Mouse (Mus musculus) forebrain, embryonic 11.5 days (tissue): ENCODE measurements around the gene Kif26b. TPM values are rescaled to one million over a fixed set of nuclear protein-coding genes. Genes with fewer than 3 reads are reported as not detected.

Source experiments
- ATAC-seq: fragments of 200-750 bp; cut with Nextera tagmentation; replicated peaks from 2 replicates; pipeline ENCODE4 v1.8.0; 2017; ENCODE audit warnings: moderate TSS enrichment; ENCODE audit not compliant: low FRiP score
- DNase-seq: peaks from one replicate; pipeline ENCODE4 v3.0.0-alpha.2; 2017; ENCODE audit warnings: low spot score
- H3K27ac ChIP-seq: fragments of 300-500 bp; sonication (generic); 2 replicates; pipeline ENCODE4 v1.5.1; 2014; ENCODE audit warnings: low read depth, low read length
- H3K27me3 ChIP-seq: fragments of 300-500 bp; sonication (generic); 2 replicates; pipeline ENCODE4 v1.6.1; 2014; ENCODE audit warnings: mild to moderate bottlenecking, low read length, mixed read lengths; ENCODE audit not compliant: control insufficient read depth, insufficient read depth
- H3K36me3 ChIP-seq: fragments of 300-500 bp; sonication (generic); 2 replicates; pipeline ENCODE4 v1.6.1; 2014; ENCODE audit warnings: mild to moderate bottlenecking, low read length, moderate library complexity, mixed read lengths; ENCODE audit not compliant: control insufficient read depth, insufficient read depth
- H3K4me1 ChIP-seq: fragments of 300-500 bp; sonication (generic); replicated peaks from 2 replicates; pipeline ENCODE4 v1.6.1; 2014; ENCODE audit warnings: low read length, mixed read lengths; ENCODE audit not compliant: control insufficient read depth, insufficient read depth
- H3K4me2 ChIP-seq: fragments of 300-500 bp; sonication (generic); 2 replicates; pipeline ENCODE4 v1.6.1; 2014; ENCODE audit warnings: low read depth, mild to moderate bottlenecking, low read length, moderate library complexity, mixed read lengths; ENCODE audit not compliant: severe bottlenecking
- H3K4me3 ChIP-seq: fragments of 300-500 bp; sonication (generic); 2 replicates; pipeline ENCODE4 v1.5.1; 2014; ENCODE audit warnings: low read depth, low read length
- H3K9ac ChIP-seq: fragments of 300-500 bp; sonication (generic); 2 replicates; pipeline ENCODE4 v1.6.1; 2014; ENCODE audit warnings: low read length
- H3K9me3 ChIP-seq: fragments of 300-500 bp; sonication (generic); 2 replicates; pipeline ENCODE4 v1.6.1; 2016; ENCODE audit warnings: low read length, mixed read lengths; ENCODE audit not compliant: control insufficient read depth
- WGBS: fragments of 180-500 bp; shearing (Covaris S2); extraction: QIAGEN DNeasy Blood & Tissue Kit; methylation state at CpG from one replicate; pipeline ENCODE4 v1.1.7; 2014; 5-methylcytosine and 5-hydroxymethylcytosine counted together
- polyA plus RNA-seq: library from polyadenylated mRNA; unstranded; fragments of >200 nt; fragmentation: Nextera tagmentation; extraction: Ambion mirVana; gene quantifications from 2 replicates; pipeline ENCODE4 v1.2.1, GENCODE M21; 2014

The Kif26b gene
- polyA plus RNA-seq, 1 experiment from 2014 or later = 8.1 TPM

DNA sequence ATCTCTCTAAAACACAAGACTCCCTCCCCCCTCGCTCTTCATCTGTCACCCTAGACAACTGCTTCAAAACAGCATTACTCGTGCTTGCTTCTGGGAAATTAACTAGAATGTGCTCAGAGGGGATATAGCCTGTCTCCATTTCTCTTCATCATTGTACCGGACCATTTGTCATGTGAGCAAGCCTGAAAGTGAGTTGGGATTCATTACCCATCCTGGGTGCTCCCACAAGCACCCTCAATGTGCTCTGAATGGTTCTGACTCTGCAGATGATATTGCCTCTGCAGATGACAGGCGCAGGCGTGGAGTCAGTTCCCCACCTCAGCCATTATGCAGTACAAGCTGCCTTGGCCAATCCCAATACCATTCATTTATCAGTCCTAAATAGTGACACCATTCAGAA, 357.7 kb downstream of the Kif26b start:
- DNase-seq (no peak), ATAC-seq (no peak)
- Histone ChIP-seq H3K4me2 (no peak overlapping the region), H3K4me1 (no peaks in the 10 kb centered on the region), H3K27me3 (no peaks in the 10 kb centered on the region), H3K27ac (no peak overlapping the region), H3K9ac (no peak overlapping the region), H3K4me3 (no peak overlapping the region), H3K36me3 (no peaks in the 10 kb centered on the region), H3K9me3 (no peaks in the 10 kb centered on the region)
- 85% methylated on average over 5 of the region's 5 CpGs for WGBS

DNA sequence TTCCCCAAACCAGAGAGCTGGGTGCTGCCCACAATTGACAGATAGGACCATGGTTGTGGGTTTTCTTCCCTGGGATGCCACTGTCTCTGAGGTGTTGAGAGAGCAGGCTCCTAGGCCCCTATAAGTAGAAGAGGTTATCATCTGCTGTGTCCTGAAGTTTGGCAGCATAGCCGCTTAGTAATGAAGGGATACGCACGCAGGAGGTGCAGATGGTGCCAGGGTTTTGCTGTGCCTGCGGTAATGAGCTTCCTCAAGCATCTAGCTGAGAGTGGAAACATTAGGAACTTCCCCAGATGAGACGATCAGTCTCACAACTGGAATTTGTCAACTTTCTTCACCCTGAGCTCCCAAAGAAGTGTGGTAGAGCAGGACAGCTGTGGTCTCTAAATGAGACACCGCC, 363.5 kb downstream of the Kif26b start:
- no peak overlapping the region for H3K4me3 ChIP-seq
- H3K9me3 ChIP-seq = no peaks in the 10 kb centered on the region
- no peak for ATAC-seq
- H3K36me3 ChIP-seq = no peaks in the 10 kb centered on the region
- H3K4me2 ChIP-seq = no peak overlapping the region
- WGBS = 90% methylated on average over 6 of the region's 6 CpGs
- no peak for DNase-seq
- H3K9ac ChIP-seq = no peak overlapping the region
- no peak overlapping the region for H3K27ac ChIP-seq
- H3K27me3 ChIP-seq = no peaks in the 10 kb centered on the region
- no peaks in the 10 kb centered on the region for H3K4me1 ChIP-seq

DNA sequence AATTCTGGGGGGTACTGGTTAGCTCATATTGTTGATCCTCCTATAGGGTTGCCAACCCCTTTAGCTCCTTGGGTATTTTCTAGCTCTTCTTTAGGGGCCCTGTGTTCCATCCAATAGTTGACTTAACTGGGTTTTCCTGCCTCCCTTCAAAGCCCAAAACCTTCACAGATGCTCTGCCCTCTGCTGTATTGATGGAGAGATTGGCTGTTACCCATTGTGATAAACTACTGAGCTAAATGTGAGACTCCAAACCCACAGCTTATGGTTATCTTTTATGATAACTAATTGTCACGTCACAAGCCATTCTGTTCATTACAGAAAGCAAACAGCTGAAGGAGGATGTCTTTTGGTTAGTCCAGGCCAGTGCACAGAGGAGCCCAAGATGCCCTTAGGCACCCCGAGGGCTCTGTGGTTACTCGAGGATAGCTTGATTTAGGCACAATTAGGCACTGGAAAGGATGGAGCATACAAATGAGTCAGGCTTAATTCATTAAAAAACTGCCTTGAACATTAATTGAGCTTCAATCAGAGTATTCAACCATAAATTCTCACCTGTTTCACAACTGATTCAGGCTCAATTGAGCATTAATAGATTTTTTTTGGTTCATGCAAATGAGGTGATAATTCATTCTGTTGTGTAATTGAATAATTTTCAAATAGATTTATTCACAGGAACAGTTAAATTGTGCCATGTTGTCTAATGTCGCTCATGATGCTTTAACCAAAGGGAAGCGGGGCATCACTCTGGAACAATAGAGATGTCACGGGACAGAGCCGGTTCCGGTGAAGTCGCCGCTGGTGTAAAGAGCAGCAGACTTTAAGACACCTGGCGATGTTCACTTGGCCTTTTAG, 364.5 kb downstream of the Kif26b start:
- DNase-seq (peak; percentile 64), ATAC-seq (peak; percentile 94)
- Histone ChIP-seq H3K9ac (no peak overlapping the region), H3K4me3 (no peak overlapping the region), H3K27ac (no peak overlapping the region), H3K4me1 (no peaks in the 10 kb centered on the region), H3K27me3 (no peaks in the 10 kb centered on the region), H3K9me3 (no peaks in the 10 kb centered on the region; the same call in 1 of the 2 replicates), H3K4me2 (no peak overlapping the region), H3K36me3 (no peaks in the 10 kb centered on the region)
- WGBS = 48% methylated on average over 11 of the region's 11 CpGs

DNA sequence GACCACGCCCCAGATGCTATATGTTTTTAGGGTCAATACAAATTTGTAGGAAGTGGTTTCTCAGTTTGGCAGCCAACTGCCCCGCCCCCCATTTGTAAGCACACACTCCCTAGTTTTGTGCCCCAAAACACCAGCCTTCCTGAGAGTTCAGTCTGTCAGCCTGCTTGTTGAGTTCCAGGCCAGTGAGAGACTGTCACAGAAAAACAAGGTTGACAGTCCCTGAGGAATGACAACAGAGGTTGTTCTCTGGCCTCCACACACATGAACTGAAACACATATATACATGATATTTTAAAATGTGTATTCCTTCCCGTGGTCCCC, 365.1 kb downstream of the Kif26b start:
- H3K4me1 ChIP-seq = no peaks in the 10 kb centered on the region
- no peaks in the 10 kb centered on the region; the same call in 1 of the 2 replicates for H3K9me3 ChIP-seq
- H3K9ac ChIP-seq = no peak overlapping the region
- no peak for ATAC-seq
- no peaks in the 10 kb centered on the region for H3K36me3 ChIP-seq
- H3K27me3 ChIP-seq = no peaks in the 10 kb centered on the region
- H3K27ac ChIP-seq = no peak overlapping the region
- no peak overlapping the region for H3K4me3 ChIP-seq
- WGBS = 79% methylated on average over 3 of the region's 3 CpGs
- no peak for DNase-seq
- no peak overlapping the region for H3K4me2 ChIP-seq

DNA sequence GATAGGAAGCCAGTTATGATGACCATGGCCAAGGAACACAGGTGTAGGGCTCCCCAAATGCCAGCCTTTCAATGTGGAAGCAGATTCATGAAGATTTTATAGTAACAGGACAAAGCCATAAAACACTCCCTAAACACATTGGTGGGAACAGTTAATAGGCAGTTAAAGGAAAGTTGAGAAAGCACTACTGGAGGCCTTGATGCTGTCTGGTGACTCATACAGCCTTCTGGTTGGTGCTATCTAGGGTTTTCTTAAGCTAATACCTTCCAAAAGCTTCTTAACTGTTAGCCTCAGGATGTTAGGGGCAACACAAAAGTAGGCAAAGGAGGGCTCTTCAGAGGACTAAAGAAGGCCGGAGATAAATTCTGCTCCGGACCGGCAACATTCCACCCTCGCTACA, 366.7 kb downstream of the Kif26b start:
- ATAC-seq (no peak), DNase-seq (no peak)
- Histone ChIP-seq H3K27ac (no peak overlapping the region), H3K4me3 (no peak overlapping the region), H3K36me3 (no peaks in the 10 kb centered on the region), H3K4me1 (no peaks in the 10 kb centered on the region), H3K9me3 (no peaks in the 10 kb centered on the region; the same call in 1 of the 2 replicates), H3K27me3 (no peaks in the 10 kb centered on the region), H3K9ac (no peak overlapping the region), H3K4me2 (no peak overlapping the region)
- 98% methylated on average over 4 of the region's 4 CpGs for WGBS

DNA sequence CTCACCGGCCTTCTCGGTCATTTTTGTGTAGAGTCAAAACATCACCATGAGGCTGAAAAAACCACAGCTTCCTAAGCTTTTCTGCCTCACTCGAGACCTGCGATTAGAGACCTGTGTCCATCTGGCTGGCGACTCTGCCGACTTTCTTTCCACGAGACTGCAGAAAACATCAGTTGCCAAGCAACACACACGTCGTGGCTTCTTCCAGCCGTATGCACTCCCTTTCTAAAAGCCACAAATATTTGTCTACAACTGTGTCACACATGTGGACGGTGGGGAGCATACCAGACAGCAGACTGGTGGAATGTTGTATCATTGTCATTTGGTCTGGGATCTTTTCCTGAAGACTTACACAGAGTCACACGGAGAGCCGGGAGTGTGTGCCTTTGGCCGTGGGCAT, 382.0 kb downstream of the Kif26b start:
- H3K27me3 ChIP-seq = no peaks in the 10 kb centered on the region
- no peak for DNase-seq
- H3K36me3 ChIP-seq = no peaks in the 10 kb centered on the region
- ATAC-seq = no peak
- 80% methylated on average over 14 of the region's 14 CpGs for WGBS
- H3K9ac ChIP-seq = no peak overlapping the region
- H3K4me2 ChIP-seq = no peak overlapping the region
- peaks cover 2% of the 10 kb centered on the region; the same call in 1 of the 2 replicates for H3K4me1 ChIP-seq
- no peak overlapping the region for H3K4me3 ChIP-seq
- H3K27ac ChIP-seq = no peak overlapping the region
- H3K9me3 ChIP-seq = no peaks in the 10 kb centered on the region

DNA sequence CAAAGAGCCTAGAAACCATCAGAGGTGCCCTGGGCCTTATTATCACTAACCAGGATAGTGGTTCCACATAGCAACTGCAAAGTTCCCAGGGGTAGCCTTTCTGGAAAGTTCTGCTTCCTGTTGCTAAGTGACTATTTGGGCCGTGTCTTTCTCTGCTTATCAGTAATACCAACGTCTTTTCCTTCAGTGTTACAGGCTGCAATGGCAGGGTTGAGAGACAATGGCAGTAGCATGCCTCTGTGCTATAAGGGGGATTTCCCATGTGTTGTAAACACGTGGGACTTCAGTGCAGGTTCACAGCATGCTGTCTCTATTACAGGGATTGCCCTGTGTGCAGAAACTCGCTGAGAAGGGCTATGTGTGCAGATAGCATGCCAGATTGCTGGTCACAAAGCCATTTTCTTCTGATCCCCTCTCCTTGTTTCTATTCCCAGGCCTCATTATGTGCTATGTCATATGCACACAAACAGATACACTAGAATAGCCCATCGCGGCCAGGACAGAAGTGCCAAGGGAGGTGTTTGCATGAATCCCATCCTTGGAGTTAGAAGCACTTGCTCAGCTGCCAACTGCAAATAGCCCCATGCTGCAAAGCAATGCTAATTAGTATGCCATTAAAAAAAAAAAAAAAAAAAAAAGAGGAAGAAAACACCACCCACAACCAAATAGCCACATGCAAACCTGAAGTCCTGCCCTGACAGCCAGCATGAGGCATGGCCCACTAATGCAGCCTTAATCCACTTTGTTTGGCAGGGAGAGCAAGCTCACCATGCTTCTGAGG, 384.2 kb downstream of the Kif26b start:
- no peak overlapping the region for H3K27ac ChIP-seq
- 68% methylated on average over 6 of the region's 6 CpGs for WGBS
- H3K36me3 ChIP-seq = no peaks in the 10 kb centered on the region
- no peak for DNase-seq
- H3K9me3 ChIP-seq = no peaks in the 10 kb centered on the region
- H3K4me3 ChIP-seq = no peak overlapping the region
- H3K4me2 ChIP-seq = no peak overlapping the region
- peaks cover 4% of the 10 kb centered on the region; the same call in 1 of the 2 replicates for H3K4me1 ChIP-seq
- H3K9ac ChIP-seq = no peak overlapping the region
- no peak for ATAC-seq
- no peaks in the 10 kb centered on the region; the same call in 1 of the 2 replicates for H3K27me3 ChIP-seq

DNA sequence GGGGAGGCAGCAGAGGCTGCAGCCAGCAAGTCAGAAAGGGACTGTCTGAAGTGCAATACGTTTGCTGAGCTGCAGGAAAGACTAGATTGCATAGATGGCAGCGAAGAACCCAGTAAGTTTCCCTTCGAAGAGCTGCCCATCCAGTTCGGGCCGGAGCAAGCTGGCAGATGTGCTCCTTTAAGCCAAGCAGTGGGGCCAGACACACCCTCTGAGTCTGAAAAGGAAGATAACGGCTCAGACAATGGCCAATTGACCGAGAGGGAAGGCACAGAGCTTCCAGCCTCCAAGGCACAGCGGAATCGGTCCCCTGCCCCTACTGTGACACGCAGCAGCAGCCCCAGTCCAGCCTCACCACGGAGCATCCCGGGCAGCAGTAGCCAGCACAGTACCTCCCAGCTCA, 386.1 kb downstream of the Kif26b start:
- no peak overlapping the region for H3K9ac ChIP-seq
- H3K27me3 ChIP-seq = no peaks in the 10 kb centered on the region; the same call in 1 of the 2 replicates
- WGBS = 51% methylated on average over 12 of the region's 12 CpGs
- no peaks in the 10 kb centered on the region for H3K9me3 ChIP-seq
- H3K4me1 ChIP-seq = peaks cover 4% of the 10 kb centered on the region; the same call in 1 of the 2 replicates
- H3K4me2 ChIP-seq = no peak overlapping the region
- no peak overlapping the region for H3K27ac ChIP-seq
- H3K36me3 ChIP-seq = no peaks in the 10 kb centered on the region
- no peak overlapping the region for H3K4me3 ChIP-seq
- no peak for ATAC-seq
- DNase-seq = no peak
